Mouse (Mus musculus): ENCODE results near the gene Hapln2. TPM values are rescaled to one million over a fixed set of nuclear protein-coding genes. Genes with fewer than 3 reads are reported as not detected.

The Hapln2 gene
- polyA plus RNA-seq, 1 experiment: not detected

DNA sequence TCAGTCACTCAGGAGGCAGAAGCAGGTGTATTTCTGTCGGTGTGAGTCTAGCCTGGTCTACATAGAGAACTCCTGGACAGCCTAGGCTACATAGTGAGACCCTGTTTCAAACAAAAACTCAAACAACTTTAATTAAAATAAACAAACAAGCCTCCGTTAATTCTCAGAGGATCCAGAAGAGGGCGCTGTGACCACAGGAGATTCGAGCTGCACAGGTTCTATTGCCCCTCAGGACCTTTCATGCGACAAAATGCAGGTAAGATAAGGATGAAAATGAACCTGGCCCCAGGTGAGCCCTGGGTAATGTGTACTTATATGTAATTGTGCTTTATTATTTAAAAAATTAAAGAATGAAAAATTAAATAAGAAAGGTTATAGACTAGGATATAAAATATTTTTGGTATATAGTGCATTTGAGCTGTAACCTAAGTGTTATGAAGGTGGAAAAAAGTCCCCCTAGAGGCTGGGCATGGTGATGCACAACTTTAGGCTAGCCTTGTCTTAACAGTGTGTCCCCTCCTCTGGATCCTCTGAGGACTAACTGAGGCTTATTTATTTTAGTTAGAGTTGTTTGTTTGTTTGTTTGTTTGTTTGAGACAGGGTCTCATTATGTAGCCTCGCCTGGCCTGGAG is 16.6 kb downstream of the Hapln2 start:
- no peak for DNase-seq (ENCODE audit: low read depth, low spot score)
- 6% methylated on average over 6 of the region's 6 CpGs for WGBS

GRCm38 (mm10) chr3:88005822-88006786 is 21.3 kb downstream of the Hapln2 start:
- no peak for DNase-seq (ENCODE audit: low read depth, low spot score)
- 76% methylated on average over 18 of the region's 18 CpGs for WGBS

GRCm38 (mm10) chr3:88002291-88002976 is 24.9 kb downstream of the Hapln2 start:
- WGBS: 7% methylated on average over 17 of the region's 17 CpGs
- DNase-seq (ENCODE audit: low read depth, low spot score): no peak

- DNase-seq (ENCODE audit: low read depth, low spot score): no peak
- 17% methylated on average over 11 of the region's 11 CpGs for WGBS
Measured at GRCm38 (mm10) chr3:88000816-88001595, 26.4 kb downstream of the Hapln2 start.

GRCm38 (mm10) chr3:88000181-88000580 is 27.2 kb downstream of the Hapln2 start, which contains the start of gene Bcan:
Gene Bcan (minus strand): TSS chr3:88000230.
- DNase-seq (ENCODE audit: low read depth, low spot score): no peak
- 1% methylated on average over 39 of the region's 39 CpGs for WGBS

GRCm38 (mm10) chr3:87999243-87999895 is 28.0 kb downstream of the Hapln2 start:
- no peak for DNase-seq (ENCODE audit: low read depth, low spot score)
- 4% methylated on average over 38 of the region's 38 CpGs for WGBS

- WGBS: 11% methylated on average over 7 of the region's 7 CpGs
- DNase-seq (ENCODE audit: low read depth, low spot score): no peak
Measured at GRCm38 (mm10) chr3:87998747-87999146, 28.6 kb downstream of the Hapln2 start.

DNA sequence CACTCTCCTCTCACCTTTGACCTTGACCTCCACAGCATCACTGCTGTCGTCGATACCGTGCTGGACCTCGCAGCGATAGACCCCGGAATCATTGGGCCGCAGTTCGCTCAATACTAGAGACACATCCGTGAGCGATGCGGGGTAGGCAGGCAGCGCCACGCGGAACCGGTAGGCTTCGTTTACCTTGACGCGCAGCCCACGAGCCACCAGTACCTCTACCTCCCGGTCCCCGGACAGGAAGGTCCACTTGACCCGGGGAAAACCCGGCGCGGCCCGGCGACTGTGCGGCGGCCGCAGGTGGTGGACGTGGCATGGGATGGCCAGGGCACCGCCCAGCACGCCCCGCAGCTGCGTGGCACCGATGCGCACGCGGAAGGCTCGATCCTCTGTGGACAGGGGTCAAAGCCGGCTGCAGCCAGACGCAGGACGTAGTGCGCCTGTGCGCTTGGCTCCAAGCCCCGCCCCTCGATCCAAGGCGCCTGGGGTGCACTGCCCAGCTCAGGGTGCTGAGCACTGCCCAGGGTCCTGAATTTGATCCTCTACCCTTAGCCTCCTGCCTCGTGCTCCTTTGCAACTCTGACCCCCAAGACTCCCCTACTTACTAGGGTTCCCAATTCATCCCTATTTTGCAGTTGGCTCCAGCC is 30.3 kb downstream of the Hapln2 start:
- 2% methylated on average over 49 of the region's 49 CpGs for WGBS
- DNase-seq (ENCODE audit: low read depth, low spot score): no peak

- WGBS: 8% methylated on average over 15 of the region's 15 CpGs
- no peak for DNase-seq (ENCODE audit: low read depth, low spot score)
Measured at GRCm38 (mm10) chr3:87996401-87996800, 31.0 kb downstream of the Hapln2 start.

DNA sequence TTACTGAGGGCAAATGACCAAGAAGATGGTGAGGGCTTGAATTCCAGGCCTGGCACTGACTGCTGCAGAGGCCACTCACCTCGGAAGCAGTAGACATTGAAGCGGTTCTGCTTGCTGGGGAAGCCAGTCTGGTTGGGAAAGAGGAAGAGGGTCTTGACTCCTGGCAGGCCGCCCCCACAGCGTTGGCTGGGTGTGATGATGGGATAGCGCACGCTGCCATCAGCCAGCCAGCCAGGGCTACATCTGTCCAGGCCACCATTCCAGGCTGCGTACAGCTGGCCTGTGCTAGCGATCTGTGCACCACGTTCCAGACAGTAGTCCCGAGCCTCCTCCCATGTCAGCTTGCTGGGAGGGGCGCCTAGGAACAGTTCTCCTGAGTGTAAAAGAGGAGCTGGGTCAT is 32.1 kb downstream of the Hapln2 start:
- 34% methylated on average over 11 of the region's 11 CpGs for WGBS

DNA sequence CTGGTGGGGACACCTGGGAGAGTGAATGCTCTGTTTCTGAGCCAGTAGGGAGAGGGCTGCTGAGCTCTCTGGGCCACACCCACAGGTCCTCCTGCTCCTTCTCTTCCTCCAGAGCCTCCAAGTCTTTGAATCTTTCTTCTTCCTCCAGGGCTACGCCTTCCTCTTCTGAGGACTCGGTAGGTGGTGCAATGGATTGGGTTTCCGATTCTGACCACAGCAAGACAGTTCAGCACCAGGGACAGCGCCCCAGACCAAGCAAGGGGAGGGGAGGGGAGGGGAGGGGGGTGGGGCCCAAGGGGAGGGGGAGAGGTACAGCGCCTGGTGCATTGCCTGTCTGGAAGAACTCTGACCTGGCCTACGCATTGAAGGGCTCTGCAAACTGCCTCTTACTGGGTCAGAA is 33.9 kb downstream of the Hapln2 start:
- WGBS: 11% methylated on average over 5 of the region's 6 CpGs
- DNase-seq (ENCODE audit: low read depth, low spot score): no peak

More for the DNA sequence above, 32.1 kb downstream of the Hapln2 start:
- no peak for DNase-seq (ENCODE audit: low read depth, low spot score)

DNA sequence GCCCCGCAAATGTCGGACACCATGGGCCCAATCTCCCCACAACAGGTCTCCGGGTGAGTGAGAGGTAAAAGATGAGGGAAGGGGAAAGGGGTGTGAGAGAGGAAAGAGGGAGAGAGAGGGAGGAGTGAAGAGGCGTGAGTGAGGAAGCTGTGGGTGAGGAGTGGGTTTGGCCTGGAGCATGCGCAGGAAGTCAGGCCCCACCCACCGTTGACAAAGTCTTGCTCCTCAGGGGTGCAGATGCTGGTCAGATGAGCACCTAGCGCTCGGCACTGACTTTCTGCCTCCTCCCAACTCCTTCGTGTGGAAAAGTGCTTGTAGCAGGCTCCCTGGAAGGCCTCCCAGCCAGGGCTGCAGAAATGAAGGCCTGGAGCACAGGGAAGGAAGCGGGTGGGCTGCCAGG is 37.4 kb downstream of the Hapln2 start:
- WGBS: 29% methylated on average over 10 of the region's 10 CpGs

DNA sequence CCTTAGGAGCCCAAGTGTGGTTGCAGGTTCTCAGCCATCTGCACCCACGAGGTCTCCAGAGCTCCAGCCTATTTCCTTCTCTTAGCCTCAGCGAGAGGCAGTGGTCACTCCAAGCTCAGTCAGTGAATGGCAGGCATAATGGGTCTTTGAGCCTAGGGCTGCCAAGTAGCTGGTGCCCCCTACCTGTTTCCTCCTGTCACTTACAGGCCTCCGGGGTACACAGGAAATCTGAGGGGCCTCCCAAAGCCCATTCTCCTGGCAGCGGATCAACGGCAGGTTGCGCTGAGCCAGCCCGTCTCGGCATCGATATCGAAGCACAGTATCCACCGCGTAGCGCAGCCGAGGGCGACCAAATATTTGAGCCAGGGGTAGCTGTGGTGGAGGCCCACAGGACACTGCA is 39.3 kb downstream of the Hapln2 start:
- DNase-seq (ENCODE audit: low read depth, low spot score): no peak
- 11% methylated on average over 15 of the region's 15 CpGs for WGBS

More for the DNA sequence above, 37.4 kb downstream of the Hapln2 start:
- no peak for DNase-seq (ENCODE audit: low read depth, low spot score)

- WGBS: 2% methylated on average over 15 of the region's 15 CpGs
- no peak for DNase-seq (ENCODE audit: low read depth, low spot score)
Measured at GRCm38 (mm10) chr3:87987633-87988032, 39.8 kb downstream of the Hapln2 start.

GRCm38 (mm10) chr3:87986868-87987267 is 40.5 kb downstream of the Hapln2 start:
- WGBS: 1% methylated on average over 17 of the region's 17 CpGs
- DNase-seq (ENCODE audit: low read depth, low spot score): peak; percentile 70

- no peak for DNase-seq (ENCODE audit: low read depth, low spot score)
- 43% methylated on average over 12 of the region's 12 CpGs for WGBS
Measured at GRCm38 (mm10) chr3:87985505-87986320, 41.7 kb downstream of the Hapln2 start.

DNA sequence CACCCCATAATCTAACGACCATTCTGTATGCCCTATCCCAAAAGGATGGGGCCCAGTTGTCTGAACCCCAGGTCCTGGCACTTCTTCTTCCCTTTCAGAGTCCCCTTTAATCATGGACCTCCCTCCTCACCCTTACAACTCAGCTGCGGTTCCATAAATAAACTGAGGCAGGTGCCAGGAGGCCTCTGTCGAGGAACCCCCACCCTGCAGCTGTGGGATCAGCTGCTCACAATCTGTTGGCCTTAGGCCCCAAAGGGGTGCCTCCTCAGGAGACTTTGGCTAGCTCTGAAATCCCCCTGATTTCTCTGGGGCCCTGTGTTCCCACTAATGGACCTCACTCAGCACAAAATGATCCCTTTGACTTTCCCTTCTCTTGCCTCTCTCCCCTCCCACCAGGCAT is 43.3 kb downstream of the Hapln2 start:
- 50% methylated on average over 3 of the region's 3 CpGs for WGBS
- DNase-seq (ENCODE audit: low read depth, low spot score): no peak

DNA sequence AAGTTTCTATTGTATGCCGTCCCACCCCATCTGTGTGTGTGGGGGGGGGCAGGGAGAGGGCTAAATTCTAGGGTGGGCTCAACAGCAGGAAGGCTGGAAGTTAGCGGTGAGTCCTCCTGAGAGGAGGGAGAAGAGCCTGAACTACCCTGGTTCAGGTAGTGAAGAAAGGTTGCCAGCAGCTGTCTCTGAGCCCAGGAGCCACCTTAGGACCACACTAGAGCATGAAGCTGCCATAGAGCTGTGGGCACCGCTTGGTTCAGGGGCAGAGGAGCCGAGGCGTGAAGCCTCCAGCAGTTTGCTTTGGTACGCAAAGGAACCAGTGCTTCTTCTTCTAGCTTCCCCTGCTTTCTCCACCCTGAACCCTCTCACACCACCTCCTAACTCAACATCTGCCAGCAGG is 43.8 kb downstream of the Hapln2 start:
- WGBS: 75% methylated on average over 6 of the region's 6 CpGs
- DNase-seq (ENCODE audit: low read depth, low spot score): no peak

All from large intestine, adult 2 months (tissue).